Mouse (Mus musculus) ES-E14 (cell line): ENCODE measurements at regions not wholly inside any gene's neighbourhood (a gene's known extent, or its start where the extent isn't known, plus 50 kb on each side); places are given as distances from the start of the nearest gene placed in this dataset.

Experiments
- DNase-seq: peaks from one replicate; pipeline ENCODE4 v3.0.0-alpha.2; 2013; ENCODE audit warnings: low read depth, low spot score
- H3K27ac ChIP-seq: 2 replicates; pipeline ENCODE4 v1.5.1; 2012; ENCODE audit warnings: low read depth, mild to moderate bottlenecking, low read length, moderate library complexity, mixed read lengths; ENCODE audit not compliant: poor library complexity, insufficient read depth, severe bottlenecking
- H3K36me3 ChIP-seq: 2 replicates; pipeline ENCODE4 v1.6.1; 2012; ENCODE audit warnings: mild to moderate bottlenecking, low read length, moderate library complexity, mixed read lengths; ENCODE audit not compliant: control insufficient read depth, poor library complexity, insufficient read depth, severe bottlenecking
- H3K4me1 ChIP-seq, 2 experiments: fragments of 150-350 bp in 1 of 2; sonication (generic) in 1 of 2; 2 replicates each; pipeline ENCODE4 v1.6.1; 2012; ENCODE audit warnings: low read length in 2 of 2, mild to moderate bottlenecking in 1 of 2, mixed read lengths in 1 of 2; ENCODE audit not compliant: control insufficient read depth in 2 of 2, insufficient read depth in 2 of 2, poor library complexity in 1 of 2
- H3K4me3 ChIP-seq, 2 experiments: fragments of 150-350 bp in 1 of 2; sonication (generic) in 1 of 2; 2 replicates each; pipeline ENCODE4 v1.5.1; 2012; ENCODE audit warnings: low read length in 2 of 2, low read depth in 1 of 2, mild to moderate bottlenecking in 1 of 2, mixed read lengths in 1 of 2; ENCODE audit not compliant: insufficient read depth in 1 of 2, poor library complexity in 1 of 2, severe bottlenecking in 1 of 2
- H3K9ac ChIP-seq: 2 replicates; pipeline ENCODE4 v1.6.1; 2012; ENCODE audit warnings: low read depth, mild to moderate bottlenecking, low read length, mixed read lengths; ENCODE audit not compliant: poor library complexity, insufficient read depth, severe bottlenecking
- H3K9me3 ChIP-seq: fragments of 150-350 bp; sonication (generic); 2 replicates; pipeline ENCODE4 v1.6.1; 2012; ENCODE audit warnings: low read depth, mild to moderate bottlenecking, low read length; ENCODE audit not compliant: control insufficient read depth, insufficient read depth
- CHD2 ChIP-seq: IDR thresholded peaks from 2 replicates; pipeline ENCODE4 v1.6.1; 2014; ENCODE audit warnings: mild to moderate bottlenecking, low read depth, low read length, inconsistent platforms
- HCFC1 ChIP-seq: IDR thresholded peaks from 2 replicates; pipeline ENCODE4 v1.6.1; 2012; ENCODE audit warnings: low read length, inconsistent platforms, borderline replicate concordance; ENCODE audit not compliant: insufficient read depth
- MAFK ChIP-seq: IDR thresholded peaks from 2 replicates; pipeline ENCODE4 v1.6.1; 2014; ENCODE audit warnings: mild to moderate bottlenecking, low read depth, low read length, inconsistent platforms; ENCODE audit not compliant: insufficient read depth
- ZC3H11A ChIP-seq: IDR thresholded peaks from 2 replicates; pipeline ENCODE4 v1.6.1; 2012; ENCODE audit warnings: low read depth, mild to moderate bottlenecking, inconsistent platforms, low read length, borderline replicate concordance
- ZNF384 ChIP-seq: IDR thresholded peaks from 2 replicates; pipeline ENCODE4 v1.6.1; 2012; ENCODE audit warnings: low read depth, low read length, inconsistent platforms
- in situ Hi-C, 2 experiments: fragments of 600-800 bp; cut with MboI; formaldehyde crosslinking; loops; one replicate each; pipeline ENCODE4 v1.15.1; 2025; ENCODE audit warnings: low sequenced_read_pairs in 2 of 2, inconsistent platforms in 1 of 2; ENCODE audit not compliant: unreplicated experiment in 2 of 2

- no peak for DNase-seq
- Histone ChIP-seq H3K4me3 (no peak overlapping the region), H3K4me1 (peaks cover 0 to 3% of the 10 kb centered on the region in 2 experiments; a peak in 2 of 4 replicates), H3K36me3 (no peaks in the 10 kb centered on the region), H3K9ac (no peak overlapping the region), H3K27ac (no peak overlapping the region), H3K9me3 (no peaks in the 10 kb centered on the region)
- in situ Hi-C loops = no loop called here
- TF ChIP-seq ZC3H11A = no peak
- TF ChIP-seq ZNF384 = no peak
- TF ChIP-seq MAFK = no peak
- no peak for TF ChIP-seq CHD2
- no peak for TF ChIP-seq HCFC1
These were observed 233.8 kb downstream of the Sox9 start for GRCm38 (mm10) chr11:113015686-113016304.

DNA sequence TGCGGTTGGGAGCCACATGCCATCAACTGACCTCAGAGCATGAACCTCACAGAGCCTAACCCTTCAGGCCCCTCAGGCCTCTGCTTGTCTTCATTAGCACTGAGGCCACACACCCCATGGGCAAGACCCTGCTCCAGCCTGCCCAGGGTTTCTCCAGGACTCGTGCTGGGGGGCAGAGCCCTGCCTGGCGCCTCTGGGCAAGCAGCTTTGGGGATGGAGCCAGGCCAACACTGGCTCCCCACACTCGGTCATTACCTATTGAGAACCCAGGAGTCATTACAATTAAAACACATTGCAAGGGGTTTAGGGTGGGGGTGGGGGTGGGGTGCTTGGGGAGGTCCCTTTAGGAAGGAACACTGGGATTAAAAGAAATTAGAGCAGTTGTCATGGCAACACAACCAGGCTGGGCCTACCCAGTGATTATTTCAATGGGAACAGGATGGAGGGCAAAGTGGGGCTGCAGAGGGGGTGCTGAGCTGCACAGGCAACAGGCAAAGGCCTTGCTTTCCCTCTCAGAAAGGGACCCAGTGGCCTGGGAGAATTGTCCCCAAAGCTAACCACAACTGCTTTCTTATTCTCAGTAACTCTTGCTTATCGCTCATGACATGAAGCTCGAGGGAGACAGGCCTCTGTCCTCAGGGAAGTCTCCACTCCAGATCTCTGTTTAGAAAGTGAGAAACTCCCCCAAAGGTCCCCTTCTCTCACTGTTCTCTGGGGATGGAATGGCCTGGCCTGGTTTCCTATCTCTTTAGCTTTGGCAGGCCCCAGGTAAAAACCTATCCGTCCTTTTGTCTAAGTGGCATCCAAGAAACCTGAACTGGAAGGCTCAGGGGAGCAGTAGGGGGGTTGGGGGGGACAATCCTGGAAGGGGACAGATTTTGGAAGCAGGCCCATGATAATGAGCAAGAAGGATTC, 235.0 kb downstream of the Sox9 start:
- H3K4me3 ChIP-seq = no peak overlapping the region
- TF ChIP-seq MAFK (no peak), CHD2 (no peak), HCFC1 (no peak), ZNF384 (no peak), ZC3H11A (no peak)
- peaks cover 0 to 8% of the 10 kb centered on the region in 2 experiments; a peak in 2 of 4 replicates for H3K4me1 ChIP-seq
- no peak overlapping the region for H3K27ac ChIP-seq
- in situ Hi-C loops = no loop called here
- H3K9ac ChIP-seq = no peak overlapping the region
- no peak for DNase-seq
- no peaks in the 10 kb centered on the region for H3K9me3 ChIP-seq
- no peaks in the 10 kb centered on the region for H3K36me3 ChIP-seq

- DNase-seq = peak; percentile 31
These were observed 239.5 kb downstream of the Sox9 start for GRCm38 (mm10) chr11:113021533-113021932.

DNA sequence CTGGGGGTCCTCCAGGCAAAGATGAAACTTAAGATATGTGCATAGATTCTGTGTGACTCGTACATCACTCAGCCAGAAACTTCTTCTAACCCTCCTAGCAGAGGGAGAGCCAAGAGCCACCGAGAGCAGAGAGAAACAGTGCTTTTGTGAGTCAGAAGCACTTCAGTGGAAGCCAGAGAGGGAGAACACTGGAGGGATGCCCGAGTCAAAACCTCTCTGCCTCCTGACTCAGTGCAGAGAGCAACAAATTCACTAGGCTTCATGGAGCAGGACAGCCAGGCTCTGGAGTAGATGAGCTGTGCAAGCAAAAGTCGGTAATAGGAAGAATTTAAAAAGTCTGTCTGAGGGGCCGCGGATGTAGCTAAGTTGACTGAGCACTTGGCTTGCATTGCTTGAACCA, 245.0 kb downstream of the Sox9 start:
- DNase-seq = no peak
- H3K9me3 ChIP-seq = no peaks in the 10 kb centered on the region
- in situ Hi-C loops = no loop called here
- 0 out of 4 replicates have a peak, but pooled peaks cover 0 to 2% of the 10 kb centered on the region in 2 experiments for H3K4me1 ChIP-seq
- no peak overlapping the region for H3K4me3 ChIP-seq
- no peaks in the 10 kb centered on the region for H3K36me3 ChIP-seq
- TF ChIP-seq ZC3H11A (no peak), CHD2 (no peak)
- no peak overlapping the region for H3K9ac ChIP-seq
- no peak overlapping the region for H3K27ac ChIP-seq

More at GRCm38 (mm10) chr11:113021533-113021932, 239.5 kb downstream of the Sox9 start:
- in situ Hi-C loops = no loop called here
- no peak overlapping the region for H3K4me3 ChIP-seq
- no peak overlapping the region for H3K9ac ChIP-seq
- peaks cover 0 to 10% of the 10 kb centered on the region in 2 experiments; a peak in 2 of 4 replicates for H3K4me1 ChIP-seq
- no peaks in the 10 kb centered on the region for H3K9me3 ChIP-seq
- no peaks in the 10 kb centered on the region for H3K36me3 ChIP-seq
- no peak overlapping the region for H3K27ac ChIP-seq
- no peak for TF ChIP-seq HCFC1
- no peak for TF ChIP-seq MAFK
- TF ChIP-seq ZC3H11A = no peak
- no peak for TF ChIP-seq CHD2
